Mouse (Mus musculus): ENCODE results near the gene Stx5a. TPM values are rescaled to one million over a fixed set of nuclear protein-coding genes. Genes with fewer than 3 reads are reported as not detected.

Stx5a gene
- total and polyA plus RNA-seq, 2 experiments: 43.5 to 62.1 TPM

GRCm38 (mm10) chr19:8702458-8702857, 38.8 kb upstream of the Stx5a start:
- TF ChIP-seq CTCF (IDR thresholded peaks at IDR 0.05; ENCODE audit: low read depth, low read length) (no peak), POLR2A (IDR thresholded peaks at IDR 0.05; ENCODE audit: extremely low read depth, insufficient read depth, low read length) (no peak)
- Histone ChIP-seq H3K9ac (ENCODE audit: low read depth, low read length) (no peak overlapping the region), H3K79me2 (ENCODE audit: control insufficient read depth, insufficient read depth, low read length) (no peaks in the 10 kb centered on the region), H3K4me3 (ENCODE audit: insufficient read depth, low read depth, low read length) (no peak overlapping the region), H3K4me1 (ENCODE audit: control insufficient read depth, insufficient read depth, low read length) (no peaks in the 10 kb centered on the region), H3K27ac (replicated peaks; ENCODE audit: insufficient read depth, low read depth, low read length) (no peak overlapping the region), H3K36me3 (ENCODE audit: control insufficient read depth, insufficient read depth, low read length) (peaks cover 5% of the 10 kb centered on the region; the same call in 1 of the 2 replicates), H3K27me3 (ENCODE audit: control insufficient read depth, insufficient read depth, low read length) (no peaks in the 10 kb centered on the region)
- DNase-seq (ENCODE audit: extremely low read depth, low read depth, low spot score): no peak
- 61% methylated on average over 3 of the region's 3 CpGs for WGBS

GRCm38 (mm10) chr19:8703571-8703970, 37.6 kb upstream of the Stx5a start:
- 78% methylated on average over 4 of the region's 4 CpGs for WGBS
- Histone ChIP-seq H3K27me3 (ENCODE audit: control insufficient read depth, insufficient read depth, low read length) (no peaks in the 10 kb centered on the region), H3K9ac (ENCODE audit: low read depth, low read length) (no peak overlapping the region), H3K36me3 (ENCODE audit: control insufficient read depth, insufficient read depth, low read length) (peaks cover 16% of the 10 kb centered on the region), H3K27ac (replicated peaks; ENCODE audit: insufficient read depth, low read depth, low read length) (no peak overlapping the region), H3K4me1 (ENCODE audit: control insufficient read depth, insufficient read depth, low read length) (no peaks in the 10 kb centered on the region), H3K79me2 (ENCODE audit: control insufficient read depth, insufficient read depth, low read length) (no peaks in the 10 kb centered on the region), H3K4me3 (ENCODE audit: insufficient read depth, low read depth, low read length) (no peak overlapping the region)
- DNase-seq (ENCODE audit: extremely low read depth, low read depth, low spot score): no peak
- TF ChIP-seq POLR2A (IDR thresholded peaks at IDR 0.05; ENCODE audit: extremely low read depth, insufficient read depth, low read length): no peak
- no peak for TF ChIP-seq CTCF (IDR thresholded peaks at IDR 0.05; ENCODE audit: low read depth, low read length)

GRCm38 (mm10) chr19:8705026-8705708, 36.0 kb upstream of the Stx5a start:
- 81% methylated on average over 6 of the region's 6 CpGs for WGBS
- Histone ChIP-seq H3K79me2 (ENCODE audit: control insufficient read depth, insufficient read depth, low read length) (no peaks in the 10 kb centered on the region), H3K36me3 (ENCODE audit: control insufficient read depth, insufficient read depth, low read length) (peaks cover 29% of the 10 kb centered on the region), H3K27me3 (ENCODE audit: control insufficient read depth, insufficient read depth, low read length) (no peaks in the 10 kb centered on the region), H3K27ac (replicated peaks; ENCODE audit: insufficient read depth, low read depth, low read length) (no peak overlapping the region), H3K4me1 (ENCODE audit: control insufficient read depth, insufficient read depth, low read length) (no peaks in the 10 kb centered on the region), H3K4me3 (ENCODE audit: insufficient read depth, low read depth, low read length) (no peak overlapping the region), H3K9ac (ENCODE audit: low read depth, low read length) (no peak overlapping the region)
- DNase-seq (ENCODE audit: extremely low read depth, low read depth, low spot score): no peak
- no peak for TF ChIP-seq CTCF (IDR thresholded peaks at IDR 0.05; ENCODE audit: low read depth, low read length)

- 83% methylated on average over 7 of the region's 7 CpGs for WGBS
- H3K4me3 ChIP-seq (ENCODE audit: insufficient read depth, low read depth, low read length): no peak overlapping the region
- peaks cover 34% of the 10 kb centered on the region for H3K36me3 ChIP-seq (ENCODE audit: control insufficient read depth, insufficient read depth, low read length)
These were observed 35.0 kb upstream of the Stx5a start for GRCm38 (mm10) chr19:8706132-8706667.

GRCm38 (mm10) chr19:8706930-8707329, 34.3 kb upstream of the Stx5a start:
- no peak overlapping the region for H3K27ac ChIP-seq (replicated peaks; ENCODE audit: insufficient read depth, low read depth, low read length)
- peaks cover 34% of the 10 kb centered on the region for H3K36me3 ChIP-seq (ENCODE audit: control insufficient read depth, insufficient read depth, low read length)
- peaks cover 3% of the 10 kb centered on the region for H3K4me1 ChIP-seq (ENCODE audit: control insufficient read depth, insufficient read depth, low read length)
- no peaks in the 10 kb centered on the region for H3K27me3 ChIP-seq (ENCODE audit: control insufficient read depth, insufficient read depth, low read length)
- H3K9ac ChIP-seq (ENCODE audit: low read depth, low read length): no peak overlapping the region
- 93% methylated on average over 7 of the region's 7 CpGs for WGBS
- no peak for DNase-seq (ENCODE audit: extremely low read depth, low read depth, low spot score)
- no peak overlapping the region for H3K4me3 ChIP-seq (ENCODE audit: insufficient read depth, low read depth, low read length)
- no peaks in the 10 kb centered on the region for H3K79me2 ChIP-seq (ENCODE audit: control insufficient read depth, insufficient read depth, low read length)
- no peak for TF ChIP-seq POLR2A (IDR thresholded peaks at IDR 0.05; ENCODE audit: extremely low read depth, insufficient read depth, low read length)
- TF ChIP-seq CTCF (IDR thresholded peaks at IDR 0.05; ENCODE audit: low read depth, low read length): no peak

More at GRCm38 (mm10) chr19:8706132-8706667, 35.0 kb upstream of the Stx5a start:
- Histone ChIP-seq H3K4me1 (ENCODE audit: control insufficient read depth, insufficient read depth, low read length) (no peaks in the 10 kb centered on the region), H3K9ac (ENCODE audit: low read depth, low read length) (no peak overlapping the region), H3K79me2 (ENCODE audit: control insufficient read depth, insufficient read depth, low read length) (no peaks in the 10 kb centered on the region), H3K27me3 (ENCODE audit: control insufficient read depth, insufficient read depth, low read length) (no peaks in the 10 kb centered on the region), H3K27ac (replicated peaks; ENCODE audit: insufficient read depth, low read depth, low read length) (no peak overlapping the region)
- no peak for DNase-seq (ENCODE audit: extremely low read depth, low read depth, low spot score)
- no peak for TF ChIP-seq POLR2A (IDR thresholded peaks at IDR 0.05; ENCODE audit: extremely low read depth, insufficient read depth, low read length)
- no peak for TF ChIP-seq CTCF (IDR thresholded peaks at IDR 0.05; ENCODE audit: low read depth, low read length)

GRCm38 (mm10) chr19:8708954-8709353, 32.3 kb upstream of the Stx5a start:
- TF ChIP-seq CTCF (IDR thresholded peaks at IDR 0.05; ENCODE audit: low read depth, low read length): no peak
- no peak for TF ChIP-seq POLR2A (IDR thresholded peaks at IDR 0.05; ENCODE audit: extremely low read depth, insufficient read depth, low read length)
- Histone ChIP-seq H3K4me1 (ENCODE audit: control insufficient read depth, insufficient read depth, low read length) (peaks cover 4% of the 10 kb centered on the region), H3K36me3 (ENCODE audit: control insufficient read depth, insufficient read depth, low read length) (peaks cover 37% of the 10 kb centered on the region)

More at GRCm38 (mm10) chr19:8708954-8709353, 32.3 kb upstream of the Stx5a start:
- 93% methylated on average over 8 of the region's 8 CpGs for WGBS
- DNase-seq (ENCODE audit: extremely low read depth, low read depth, low spot score): no peak
- H3K79me2 ChIP-seq (ENCODE audit: control insufficient read depth, insufficient read depth, low read length): no peaks in the 10 kb centered on the region
- no peaks in the 10 kb centered on the region for H3K27me3 ChIP-seq (ENCODE audit: control insufficient read depth, insufficient read depth, low read length)
- H3K27ac ChIP-seq (replicated peaks; ENCODE audit: insufficient read depth, low read depth, low read length): no peak overlapping the region
- no peak overlapping the region for H3K4me3 ChIP-seq (ENCODE audit: insufficient read depth, low read depth, low read length)
- H3K9ac ChIP-seq (ENCODE audit: low read depth, low read length): no peak overlapping the region
